Mouse (Mus musculus) hematopoietic stem cell, adult 5-6 weeks (primary cell): Measurements from ENCODE around the gene Ctsz. TPM values are rescaled to one million over a fixed set of nuclear protein-coding genes. Genes with fewer than 3 reads are reported as not detected.

Source experiments
- ATAC-seq, 2 experiments: fragments of 125-278 bp in 1 of 2; replicated peaks in 1 of 2; 2 replicates each; pipeline ENCODE4 v1.8.0; 2016 to 2017; ENCODE audit warnings: inconsistent platforms in 2 of 2, mild to moderate bottlenecking in 2 of 2, moderate number of reproducible peaks in 2 of 2, low read depth in 1 of 2, moderate TSS enrichment in 1 of 2; ENCODE audit not compliant: low FRiP score in 2 of 2, poor library complexity in 2 of 2, severe bottlenecking in 2 of 2, insufficient read depth in 1 of 2, low TSS enrichment in 1 of 2
- total RNA-seq: library from RNA; stranded (forward); fragments of 172-1452, 232-1000 nt; gene quantifications from 2 replicates; pipeline ENCODE4 v1.2.3, GENCODE M21; 2017

Gene Ctsz
- total RNA-seq, 1 experiment from 2014 or later = 85.3 TPM

GRCm38 (mm10) chr2:174445018-174445417 is 6.2 kb upstream of the Ctsz start:
- no peak for ATAC-seq

GRCm38 (mm10) chr2:174444359-174444758 is 5.5 kb upstream of the Ctsz start:
- no peak for ATAC-seq

GRCm38 (mm10) chr2:174443046-174443445 is 4.2 kb upstream of the Ctsz start:
- ATAC-seq = no peak

DNA sequence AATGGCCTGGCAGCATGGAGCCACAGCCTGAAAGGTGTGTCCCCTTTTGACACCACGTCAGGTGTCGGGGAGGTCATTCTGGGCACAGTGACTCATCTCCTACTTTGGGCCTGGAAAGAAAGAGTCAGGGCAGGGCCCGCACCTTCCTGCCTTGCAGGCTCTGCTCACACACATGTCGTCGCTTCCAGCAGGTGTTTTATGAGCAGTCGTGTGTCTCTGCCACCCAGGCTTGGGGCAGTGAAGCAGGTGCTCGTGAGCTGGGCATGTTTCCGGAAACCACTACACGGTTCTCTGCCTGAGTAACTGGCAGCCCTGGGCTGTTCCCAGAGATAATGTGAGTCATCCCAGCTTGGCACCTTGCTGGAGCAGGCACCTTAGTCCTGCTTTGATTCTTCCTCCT is 3.6 kb upstream of the Ctsz start:
- ATAC-seq = no peak

GRCm38 (mm10) chr2:174441898-174442297 is 3.1 kb upstream of the Ctsz start:
- ATAC-seq = no peak

- ATAC-seq = no peak
Measured at GRCm38 (mm10) chr2:174439961-174440360, 1.1 kb upstream of the Ctsz start.

GRCm38 (mm10) chr2:174439450-174439838 is 605 bp upstream of the Ctsz start:
- ATAC-seq = peak; percentile 19 to 25; a peak in 2 of 4 replicates

GRCm38 (mm10) chr2:174438181-174438580 is 658 bp downstream of the Ctsz start:
- ATAC-seq = no peak

DNA sequence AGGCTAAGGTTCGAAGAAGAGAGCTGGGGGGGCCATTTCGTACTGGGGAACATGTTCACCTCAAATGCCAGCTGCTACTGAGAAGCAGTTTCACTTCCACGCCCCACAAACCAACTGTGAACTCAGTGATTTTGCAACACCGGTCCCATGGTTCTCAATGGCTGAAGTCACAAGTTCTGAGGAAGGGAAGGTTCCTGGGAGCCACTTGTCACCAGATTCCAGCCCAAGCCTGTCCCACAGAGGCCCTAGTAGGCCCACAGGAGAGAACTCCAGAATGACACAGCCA is 1.2 kb downstream of the Ctsz start:
- peak; percentile 31 to 38 for ATAC-seq

DNA sequence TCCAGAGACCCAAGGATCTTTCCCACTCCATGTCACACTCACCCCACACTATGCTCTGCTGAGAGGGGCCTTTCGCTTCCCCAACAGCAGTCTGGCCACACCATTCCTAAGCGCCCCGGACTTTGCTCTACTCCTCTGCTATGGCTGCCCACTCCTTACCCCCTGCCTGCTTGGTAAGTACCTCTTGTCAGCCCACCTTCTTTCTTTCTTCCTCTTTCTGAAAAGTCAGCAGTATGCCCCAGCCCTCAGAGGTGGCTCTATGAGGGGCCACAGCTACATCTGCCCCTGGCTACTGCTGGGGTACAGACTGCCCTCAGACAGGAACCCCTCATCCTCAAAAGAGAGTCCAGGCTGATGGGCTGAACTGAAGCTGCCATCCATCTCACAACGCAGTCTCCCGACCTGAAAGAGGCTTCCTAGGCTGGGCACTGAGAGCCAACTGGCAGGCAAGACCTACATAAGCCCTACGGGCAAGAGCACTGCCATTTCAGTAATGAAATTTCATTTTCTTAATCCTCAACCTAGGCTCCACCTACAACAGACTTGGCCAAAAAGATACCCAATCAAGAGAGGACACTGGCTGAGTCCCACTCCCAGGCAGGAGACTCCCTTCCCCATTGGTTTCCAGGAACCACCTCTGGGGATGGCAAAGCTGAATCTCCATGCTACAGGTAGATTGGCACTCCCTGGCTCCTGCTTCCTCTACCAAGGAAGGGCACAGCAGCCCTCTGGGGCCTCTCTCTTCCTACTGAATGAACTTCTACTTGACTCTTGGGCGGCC is 1.7 kb downstream of the Ctsz start:
- peak in 1 of 2 experiments; percentile 4; a peak in 1 of 4 replicates for ATAC-seq

DNA sequence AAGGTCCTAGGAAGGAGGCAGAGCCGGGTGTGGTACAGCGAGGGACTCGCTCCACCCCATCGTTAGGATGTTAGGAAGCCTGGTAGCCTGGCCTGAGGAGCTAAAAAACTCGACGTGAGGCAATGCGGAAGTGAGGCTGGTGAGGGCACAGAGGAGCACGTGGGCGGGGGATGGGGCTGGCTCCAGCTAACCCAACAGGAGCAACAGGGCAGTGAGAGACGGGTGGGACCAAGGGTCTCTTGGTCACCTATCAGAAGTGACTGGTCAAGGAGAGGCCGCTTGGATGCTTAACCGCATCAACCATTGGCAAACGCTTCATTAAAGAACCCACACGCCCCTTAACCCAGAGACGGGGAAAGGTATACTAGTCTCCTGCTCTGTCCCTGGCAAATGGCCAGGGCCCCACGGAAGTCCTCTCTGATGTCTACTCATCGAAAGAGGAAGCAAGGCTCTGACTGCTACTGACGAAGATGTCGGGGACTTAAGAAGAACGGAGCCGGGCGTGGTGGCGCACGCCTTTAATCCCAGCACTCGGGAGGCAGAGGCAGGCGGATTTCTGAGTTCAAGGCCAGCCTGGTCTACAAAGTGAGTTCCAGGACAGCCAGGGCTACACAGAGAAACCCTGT is 2.6 kb downstream of the Ctsz start:
- peak in 1 of 2 experiments; percentile 31; a peak in 1 of 4 replicates for ATAC-seq

DNA sequence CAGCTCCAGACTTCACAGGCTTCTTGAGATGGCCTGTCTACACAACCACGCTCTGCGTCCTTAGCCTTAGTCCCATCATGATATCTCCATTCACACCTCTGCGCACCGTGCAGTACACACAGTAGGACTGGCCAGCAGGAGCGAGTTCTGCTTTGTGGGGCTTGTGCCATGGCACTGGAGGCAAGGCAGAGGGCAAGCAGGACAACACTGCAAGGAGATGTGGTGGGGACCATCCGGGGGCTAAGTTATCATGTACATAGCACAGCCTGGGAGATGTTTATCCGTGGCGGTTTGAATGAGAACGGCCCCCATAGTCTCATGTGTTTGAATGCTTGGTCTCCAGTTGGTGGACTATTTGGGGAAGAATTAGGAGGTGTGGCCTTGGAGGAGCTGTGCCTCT is 3.9 kb downstream of the Ctsz start:
- no peak for ATAC-seq

DNA sequence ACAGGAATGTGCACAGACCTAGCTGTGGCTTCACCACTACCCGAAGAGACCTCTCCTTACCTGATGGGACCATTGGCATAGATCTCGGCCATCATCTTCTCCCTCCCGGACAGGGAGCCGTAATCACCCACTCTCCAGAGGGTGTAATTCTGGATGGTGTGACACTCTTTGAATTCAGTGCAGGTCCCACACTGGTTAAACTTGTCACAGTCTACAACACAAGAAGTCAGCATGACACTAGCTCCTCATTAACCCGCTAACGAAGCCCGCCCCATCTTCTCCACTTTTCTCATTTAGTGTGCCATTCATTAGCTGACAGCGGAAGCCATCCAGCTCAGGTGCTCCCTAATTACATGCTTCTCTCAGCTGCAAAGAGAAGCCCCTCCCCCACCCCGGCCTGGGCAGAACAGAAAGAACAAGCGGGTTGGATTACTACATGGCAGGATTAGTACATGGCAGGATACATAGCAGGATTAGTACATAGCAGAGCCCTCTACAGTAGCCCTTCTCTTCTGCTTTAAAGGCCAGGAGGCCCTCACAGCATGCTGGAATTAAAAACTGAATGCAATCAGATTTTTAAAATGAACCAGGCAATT is 9.7 kb downstream of the Ctsz start:
- no peak for ATAC-seq

DNA sequence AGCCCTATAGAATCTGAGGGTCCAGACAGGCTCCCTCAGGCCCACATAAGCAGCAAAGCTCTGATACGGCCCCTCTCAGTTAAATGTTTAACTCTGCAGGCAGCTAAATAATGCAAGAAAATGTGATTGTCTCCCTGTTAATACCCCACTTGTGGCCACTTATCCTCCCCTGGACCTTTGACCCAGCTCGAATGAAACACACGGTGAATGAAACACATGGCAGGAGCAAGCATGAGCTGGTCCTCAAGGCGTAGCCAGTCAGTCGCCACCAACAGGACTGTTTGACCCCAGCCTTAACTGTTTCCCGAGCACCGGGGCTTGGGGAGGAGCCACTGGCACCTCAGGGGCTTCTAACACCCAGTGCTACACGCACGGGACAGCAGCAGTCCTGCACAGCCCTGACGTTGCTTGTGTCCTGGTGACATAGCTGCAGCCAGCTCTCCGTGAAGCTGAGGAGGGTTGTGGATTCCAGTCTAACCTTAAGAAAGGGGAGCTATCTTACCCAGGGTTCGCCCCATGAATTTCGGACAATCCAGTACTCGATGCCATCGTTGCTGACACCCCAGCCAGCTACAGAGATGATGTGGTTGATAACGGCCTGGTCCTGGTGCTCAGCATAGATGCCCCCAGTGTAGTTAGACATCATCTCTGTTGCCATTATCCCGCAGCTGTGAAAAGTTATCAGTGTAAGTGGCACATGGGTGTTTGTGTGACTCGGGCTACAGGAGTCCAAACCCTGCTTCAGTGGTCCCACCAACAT is 10.6 kb downstream of the Ctsz start:
- no peak for ATAC-seq

GRCm38 (mm10) chr2:174426856-174427255 is 12.0 kb downstream of the Ctsz start:
- ATAC-seq = no peak

DNA sequence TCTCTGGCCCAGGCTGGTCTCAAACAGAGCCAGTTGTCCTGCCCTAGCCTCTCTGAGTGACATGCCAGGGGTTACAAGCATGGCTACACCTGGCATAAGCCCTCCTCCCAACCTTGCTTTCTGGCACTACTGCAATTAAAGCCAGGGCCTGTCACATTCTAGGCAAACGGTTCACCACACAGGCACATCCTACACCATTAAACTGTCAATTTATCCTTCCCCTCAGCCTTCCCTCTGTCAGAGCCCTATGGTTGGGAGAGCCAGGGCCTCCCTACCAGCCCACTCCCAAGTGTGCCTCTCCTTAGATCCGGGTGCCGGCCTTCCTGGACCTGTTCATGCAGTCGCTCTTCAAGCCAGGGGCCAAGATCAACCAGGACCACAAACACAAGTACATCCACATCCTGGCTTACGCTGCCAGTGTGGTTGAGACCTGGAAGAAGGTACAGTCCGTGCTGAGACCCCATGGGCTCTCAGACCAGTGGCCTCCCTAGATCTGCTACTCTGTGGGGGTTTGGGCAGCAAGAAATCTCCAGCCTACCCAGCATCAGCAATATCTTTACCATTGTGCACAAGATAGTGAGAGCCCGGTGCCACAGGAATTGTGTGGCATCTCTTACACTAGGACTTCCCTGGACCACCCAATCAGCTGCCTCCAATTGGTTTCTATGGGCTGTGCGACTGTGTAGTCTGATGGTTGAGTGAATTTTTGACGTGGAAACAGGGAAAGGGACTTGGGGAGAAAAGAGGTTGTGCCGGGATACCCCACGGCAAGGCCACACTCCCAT is 14.3 kb downstream of the Ctsz start:
- no peak for ATAC-seq

GRCm38 (mm10) chr2:174421107-174421506 is 17.7 kb downstream of the Ctsz start:
- ATAC-seq = no peak
